Mouse (Mus musculus) heart, embryonic 16.5 days (tissue): ENCODE data around the gene Tpgs1. TPM values are rescaled to one million over a fixed set of nuclear protein-coding genes. Genes with fewer than 3 reads are reported as not detected.

Experiments
- ATAC-seq: fragments of 200-750 bp; cut with Nextera tagmentation; replicated peaks from 2 replicates; pipeline ENCODE4 v1.8.0; 2017; ENCODE audit warnings: moderate number of reproducible peaks; ENCODE audit not compliant: insufficient read depth, low FRiP score; ENCODE audit errors: extremely low read depth
- H3K27ac ChIP-seq: fragments of 300-500 bp; sonication (generic); 2 replicates; pipeline ENCODE4 v1.5.1; 2014; ENCODE audit warnings: mild to moderate bottlenecking, low read length, control low read depth, moderate library complexity
- H3K27me3 ChIP-seq: fragments of 300-500 bp; sonication (generic); 2 replicates; pipeline ENCODE4 v1.6.1; 2014; ENCODE audit warnings: low read length, mixed read lengths; ENCODE audit not compliant: control insufficient read depth, insufficient read depth
- H3K36me3 ChIP-seq: fragments of 300-500 bp; sonication (generic); 2 replicates; pipeline ENCODE4 v1.6.1; 2014; ENCODE audit not compliant: control insufficient read depth, insufficient read depth
- H3K4me1 ChIP-seq: fragments of 300-500 bp; sonication (generic); 2 replicates; pipeline ENCODE4 v1.6.1; 2014; ENCODE audit warnings: low read length, mixed read lengths; ENCODE audit not compliant: control insufficient read depth, insufficient read depth
- H3K4me2 ChIP-seq: fragments of 300-500 bp; sonication (generic); 2 replicates; pipeline ENCODE4 v1.6.1; 2014; ENCODE audit warnings: low read depth, mild to moderate bottlenecking, control low read depth, low read length
- H3K4me3 ChIP-seq: fragments of 300-500 bp; sonication (generic); 2 replicates; pipeline ENCODE4 v1.5.1; 2014; ENCODE audit warnings: mild to moderate bottlenecking, control low read depth, low read length
- H3K9ac ChIP-seq: fragments of 300-500 bp; sonication (generic); 2 replicates; pipeline ENCODE4 v1.6.1; 2014; ENCODE audit warnings: low read length, control low read depth
- H3K9me3 ChIP-seq: fragments of 300-500 bp; sonication (generic); replicated peaks from 2 replicates; pipeline ENCODE4 v1.6.1; 2016; ENCODE audit warnings: low read length; ENCODE audit not compliant: control insufficient read depth
- WGBS: fragments of 180-500 bp; shearing (Covaris S2); extraction: QIAGEN DNeasy Blood & Tissue Kit; methylation state at CpG from one replicate; pipeline ENCODE4 v1.1.7; 2014; 5-methylcytosine and 5-hydroxymethylcytosine counted together
- polyA plus RNA-seq: library from polyadenylated mRNA; unstranded; fragments of >200 nt; fragmentation: Nextera tagmentation; extraction: Ambion mirVana; gene quantifications from 2 replicates; pipeline ENCODE4 v1.2.1, GENCODE M21; 2015

Gene Tpgs1
- polyA plus RNA-seq, 1 experiment from 2014 or later, result 47.0 TPM

DNA sequence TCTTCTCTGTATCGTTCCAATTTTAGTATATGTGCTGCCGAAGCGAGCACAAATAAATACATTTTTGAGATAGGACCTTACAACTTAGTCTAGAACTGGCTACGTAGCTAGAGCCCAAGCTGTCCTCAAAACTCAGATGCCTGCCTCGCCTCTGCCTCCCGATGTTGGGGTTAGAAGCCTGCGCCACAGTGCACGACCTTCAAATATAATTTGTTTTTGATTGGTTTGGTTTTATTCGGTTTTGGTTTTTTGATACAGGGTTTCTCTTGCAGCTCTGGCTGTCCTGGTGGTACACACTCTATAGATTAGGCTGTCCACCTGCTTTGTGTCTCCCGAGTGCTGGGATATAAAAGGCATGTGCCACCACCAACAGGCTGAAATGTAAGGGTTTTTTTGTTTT, 34.4 kb downstream of the Tpgs1 start:
- no peak for ATAC-seq
- WGBS, result 76% methylated on average over 10 of the region's 10 CpGs
- peaks cover 47% of the 10 kb centered on the region for H3K4me1 ChIP-seq
- no peak overlapping the region; the same call in 1 of the 2 replicates for H3K4me3 ChIP-seq
- no peaks in the 10 kb centered on the region for H3K9me3 ChIP-seq
- H3K4me2 ChIP-seq, result peak overlapping the region; percentile 66
- H3K27ac ChIP-seq, result peak overlapping the region; percentile 58
- peak overlapping the region; percentile 69 for H3K9ac ChIP-seq
- peaks cover 3% of the 10 kb centered on the region; the same call in 1 of the 2 replicates for H3K36me3 ChIP-seq
- no peaks in the 10 kb centered on the region for H3K27me3 ChIP-seq

DNA sequence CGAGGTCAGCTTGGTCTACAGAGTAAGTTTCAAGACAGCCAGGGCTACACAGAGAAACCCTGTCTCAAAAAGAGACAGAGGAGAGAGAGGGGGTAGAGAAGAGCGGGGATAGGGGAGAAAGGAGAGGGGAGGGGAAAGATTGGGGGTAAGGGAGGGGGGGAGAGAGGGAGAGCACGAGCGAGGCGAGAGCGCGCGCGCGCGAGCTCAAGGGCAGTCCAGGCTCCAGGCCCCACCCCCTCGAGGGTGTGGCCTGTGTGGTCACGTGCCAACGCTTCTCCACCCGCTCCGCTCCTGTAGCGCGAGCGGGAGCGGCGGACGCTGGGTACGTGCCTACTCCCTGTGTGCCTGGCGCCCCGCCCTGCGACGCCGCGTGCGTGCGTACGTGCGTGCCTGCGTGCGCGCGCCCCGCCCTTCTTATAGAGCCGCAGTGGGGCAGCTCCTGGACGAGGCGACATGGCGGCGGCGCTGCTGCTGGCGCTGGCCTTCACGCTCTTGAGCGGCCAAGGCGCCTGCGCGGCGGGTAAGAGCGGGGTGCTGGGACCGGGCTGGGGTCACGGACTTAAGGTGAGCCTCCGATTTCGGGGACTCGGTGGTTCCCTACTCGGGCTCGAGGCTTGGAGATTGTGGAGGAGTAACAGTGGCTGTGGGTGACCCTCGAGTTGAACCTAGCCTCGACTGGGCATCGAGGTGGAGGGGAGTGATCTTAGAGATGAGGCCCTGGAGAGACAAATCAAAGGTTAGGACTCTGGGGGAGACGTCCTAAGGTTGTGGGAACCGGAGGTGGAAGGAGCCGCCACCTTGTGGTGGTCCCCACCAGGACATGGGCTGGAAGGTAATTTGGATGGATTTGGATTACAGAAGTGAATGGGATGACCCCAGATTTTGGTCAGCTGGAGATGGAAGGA, 35.1 kb downstream of the Tpgs1 start, which contains the start of gene Bsg:
Gene Bsg, plus strand, starts transcription at position 427 of the 905 bp plus-strand sequence.
- Histone ChIP-seq H3K9ac (peak within 1 kb of the TSS; percentile 98), H3K36me3 (peaks cover 3% of the 10 kb centered on the region), H3K27me3 (no peaks in the 10 kb centered on the region), H3K4me1 (peaks cover 55% of the 10 kb centered on the region), H3K9me3 (no peaks in the 10 kb centered on the region), H3K4me3 (peak within 1 kb of the TSS; percentile 92), H3K4me2 (peak within 1 kb of the TSS; percentile 97), H3K27ac (peak within 1 kb of the TSS; percentile 91)
- under 1% methylated on average over 63 of the region's 65 CpGs for WGBS
- ATAC-seq, result peak; percentile 94

DNA sequence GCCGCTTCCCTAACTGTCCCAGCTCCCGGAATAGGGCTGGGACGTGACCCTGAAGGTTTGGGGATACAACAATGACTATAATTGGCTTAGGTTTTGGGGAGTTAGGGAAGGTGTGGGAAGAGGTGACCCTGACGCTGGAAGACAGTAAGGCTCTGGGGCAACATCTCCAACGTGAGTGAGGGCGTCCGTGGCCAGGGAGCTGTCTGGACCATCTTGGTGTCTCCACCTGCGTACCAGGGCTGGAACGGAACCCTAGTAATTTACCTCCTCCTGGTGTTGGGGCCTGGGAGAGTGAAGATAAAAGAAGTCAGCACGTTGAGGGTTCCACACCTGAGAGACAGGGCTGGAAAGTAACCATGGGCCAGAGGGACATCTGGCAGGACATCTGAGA, 35.8 kb downstream of the Tpgs1 start:
- peaks cover 8% of the 10 kb centered on the region for H3K36me3 ChIP-seq
- H3K4me2 ChIP-seq, result peak overlapping the region; percentile 97
- 3% methylated on average over 10 of the region's 10 CpGs for WGBS
- H3K4me3 ChIP-seq, result peak overlapping the region; percentile 92
- peak overlapping the region; percentile 91 for H3K27ac ChIP-seq
- no peaks in the 10 kb centered on the region for H3K9me3 ChIP-seq
- no peaks in the 10 kb centered on the region for H3K27me3 ChIP-seq
- no peak for ATAC-seq
- H3K9ac ChIP-seq, result peak overlapping the region; percentile 98
- peaks cover 62% of the 10 kb centered on the region for H3K4me1 ChIP-seq

DNA sequence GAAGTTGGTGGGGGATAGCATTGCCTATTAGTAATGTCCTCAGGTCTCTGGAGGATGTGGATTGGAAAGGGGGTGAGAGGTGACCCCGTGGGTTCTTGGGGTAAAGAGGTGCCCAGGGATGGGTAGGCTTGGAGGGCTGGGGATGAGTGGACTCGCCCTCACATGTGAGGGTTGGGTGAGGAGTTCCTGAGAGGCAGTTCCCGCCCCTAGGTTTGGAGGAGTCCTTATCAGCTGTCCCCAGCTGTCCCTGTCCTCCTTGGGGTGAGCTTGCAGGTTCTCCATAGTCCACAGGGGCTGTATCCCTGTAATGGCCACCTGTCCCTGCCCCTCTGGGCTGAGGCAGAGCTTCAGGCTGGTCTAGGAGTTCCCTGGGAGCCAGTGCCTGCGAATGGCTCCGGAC, 36.8 kb downstream of the Tpgs1 start:
- H3K27me3 ChIP-seq, result no peaks in the 10 kb centered on the region
- peak overlapping the region; percentile 98 for H3K9ac ChIP-seq
- peak overlapping the region; percentile 92 for H3K4me3 ChIP-seq
- H3K4me2 ChIP-seq, result peak overlapping the region; percentile 97
- H3K36me3 ChIP-seq, result peaks cover 18% of the 10 kb centered on the region
- no peak for ATAC-seq
- peak overlapping the region; percentile 57 for H3K27ac ChIP-seq
- 54% methylated on average over 5 of the region's 5 CpGs for WGBS
- H3K9me3 ChIP-seq, result no peaks in the 10 kb centered on the region
- H3K4me1 ChIP-seq, result peaks cover 60% of the 10 kb centered on the region

DNA sequence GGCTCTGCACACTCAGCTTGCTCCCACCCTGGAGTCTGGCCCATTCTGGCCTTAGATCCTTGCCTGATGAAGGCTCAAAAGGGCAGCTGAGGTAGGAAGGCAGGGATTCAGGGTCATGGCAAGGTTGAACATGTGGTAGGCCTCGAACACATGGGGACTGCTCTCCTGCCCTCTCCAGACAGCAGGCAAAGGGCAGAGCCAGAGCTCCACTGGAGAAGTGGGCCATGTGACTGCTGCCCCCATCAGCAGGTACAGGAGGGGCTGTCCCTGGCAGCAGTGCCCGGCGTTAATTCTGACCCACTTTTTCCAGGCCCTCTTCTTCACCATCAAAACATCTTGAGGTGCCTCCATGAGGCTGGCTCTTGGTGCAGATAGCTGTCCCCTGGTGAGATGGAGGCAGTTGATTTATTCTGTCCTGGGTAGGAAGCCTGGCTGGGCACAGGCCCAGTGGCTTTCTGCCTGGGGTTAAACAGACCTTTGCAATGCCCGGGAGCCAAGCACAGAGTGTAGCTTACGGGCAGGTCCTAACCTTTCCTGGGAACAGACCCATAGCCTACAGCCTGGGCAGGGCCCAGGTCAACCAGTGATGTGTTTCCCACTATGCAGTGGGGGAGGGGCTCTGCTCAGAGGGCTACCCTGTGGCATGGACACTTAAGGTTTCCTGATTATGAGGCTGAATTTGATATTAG, 37.4 kb downstream of the Tpgs1 start:
- Histone ChIP-seq H3K9me3 (no peaks in the 10 kb centered on the region), H3K4me3 (peak overlapping the region; percentile 92), H3K27me3 (no peaks in the 10 kb centered on the region), H3K36me3 (peaks cover 24% of the 10 kb centered on the region), H3K9ac (peak overlapping the region; percentile 98), H3K4me1 (peaks cover 55% of the 10 kb centered on the region), H3K27ac (peak overlapping the region; percentile 57), H3K4me2 (peak overlapping the region; percentile 97)
- 46% methylated on average over 5 of the region's 5 CpGs for WGBS
- ATAC-seq, result no peak

DNA sequence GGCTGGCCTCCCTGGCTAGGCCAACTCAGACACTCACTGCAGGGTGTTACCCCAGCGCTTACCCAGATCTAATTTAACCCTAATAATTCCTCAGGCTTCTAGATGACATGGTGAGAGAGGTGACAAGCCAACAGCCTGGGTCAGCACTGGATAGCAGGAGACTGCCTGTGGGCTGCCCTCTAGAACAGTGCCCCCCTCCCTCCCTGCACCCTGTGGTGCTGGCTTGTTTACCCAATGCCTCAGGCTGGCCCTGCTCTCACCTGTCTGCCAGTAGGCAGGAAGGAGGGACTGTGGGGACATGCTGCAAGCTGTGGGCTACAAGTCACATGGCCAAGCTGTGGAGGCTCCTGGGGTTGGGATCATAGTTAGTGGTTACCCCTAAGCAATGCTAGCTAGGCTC, 38.0 kb downstream of the Tpgs1 start:
- Histone ChIP-seq H3K4me3 (no peak overlapping the region; the same call in 1 of the 2 replicates), H3K9ac (peak overlapping the region; percentile 98; the same call in 1 of the 2 replicates)

DNA sequence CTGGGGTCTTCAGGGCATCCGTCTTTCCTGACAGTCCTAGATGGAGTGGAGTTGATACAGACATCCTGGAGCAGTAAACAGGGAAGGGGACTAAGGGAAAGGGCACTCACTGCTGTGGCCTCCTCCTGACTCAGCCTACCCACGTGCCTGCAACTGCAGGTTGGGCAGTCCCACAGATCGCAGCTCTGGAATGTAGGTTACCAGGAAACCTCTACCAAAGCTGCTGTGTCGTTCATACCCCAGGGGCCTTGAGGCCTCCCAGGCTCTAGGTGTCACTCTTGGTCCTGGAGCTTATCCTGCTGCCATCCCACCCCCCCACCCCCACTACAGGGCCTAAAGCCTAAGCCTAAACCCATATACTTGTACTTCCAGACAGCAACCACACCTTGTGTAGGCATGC, 38.6 kb downstream of the Tpgs1 start:
- Histone ChIP-seq H3K4me2 (peak overlapping the region; percentile 97; the same call in 1 of the 2 replicates), H3K9ac (no peak overlapping the region), H3K4me1 (peaks cover 52% of the 10 kb centered on the region), H3K27me3 (no peaks in the 10 kb centered on the region), H3K9me3 (no peaks in the 10 kb centered on the region), H3K27ac (no peak overlapping the region), H3K36me3 (peaks cover 28% of the 10 kb centered on the region), H3K4me3 (no peak overlapping the region)
- no peak for ATAC-seq
- 46% methylated on average over 4 of the region's 4 CpGs for WGBS

More for the DNA sequence above, 38.0 kb downstream of the Tpgs1 start:
- H3K9me3 ChIP-seq, result no peaks in the 10 kb centered on the region
- no peak for ATAC-seq
- H3K27ac ChIP-seq, result no peak overlapping the region; the same call in 1 of the 2 replicates
- 63% methylated on average over 1 of the region's 1 CpGs for WGBS
- no peaks in the 10 kb centered on the region for H3K27me3 ChIP-seq
- peaks cover 50% of the 10 kb centered on the region for H3K4me1 ChIP-seq
- peaks cover 28% of the 10 kb centered on the region for H3K36me3 ChIP-seq
- peak overlapping the region; percentile 97 for H3K4me2 ChIP-seq

DNA sequence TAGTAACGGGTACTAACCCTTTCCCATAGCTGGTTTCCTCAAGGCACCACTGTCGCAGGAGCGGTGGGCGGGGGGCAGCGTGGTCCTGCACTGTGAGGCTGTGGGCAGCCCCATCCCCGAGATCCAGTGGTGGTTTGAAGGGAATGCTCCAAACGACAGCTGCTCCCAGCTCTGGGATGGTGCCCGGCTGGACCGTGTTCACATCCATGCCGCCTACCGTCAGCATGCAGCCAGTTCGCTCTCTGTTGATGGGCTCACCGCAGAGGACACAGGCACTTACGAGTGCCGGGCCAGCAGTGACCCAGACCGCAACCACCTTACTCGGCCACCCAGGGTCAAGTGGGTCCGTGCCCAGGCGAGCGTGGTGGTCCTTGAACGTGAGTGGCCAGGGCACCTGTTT, 39.5 kb downstream of the Tpgs1 start:
- no peak for ATAC-seq
- H3K36me3 ChIP-seq, result peaks cover 28% of the 10 kb centered on the region
- no peak overlapping the region for H3K27ac ChIP-seq
- 68% methylated on average over 21 of the region's 21 CpGs for WGBS
- no peak overlapping the region for H3K9ac ChIP-seq
- peak overlapping the region; percentile 39 for H3K4me2 ChIP-seq
- no peaks in the 10 kb centered on the region; the same call in 1 of the 2 replicates for H3K27me3 ChIP-seq
- H3K4me3 ChIP-seq, result no peak overlapping the region
- peaks cover 52% of the 10 kb centered on the region for H3K4me1 ChIP-seq
- H3K9me3 ChIP-seq, result no peaks in the 10 kb centered on the region
